Mouse (Mus musculus): Measurements from ENCODE around the gene Tex47. TPM values are rescaled to one million over a fixed set of nuclear protein-coding genes. Genes with fewer than 3 reads are reported as not detected.

Tex47 gene
- polyA plus RNA-seq (2012; ENCODE audit: insufficient read depth, low replicate concordance): not detected in 2 replicates

DNA sequence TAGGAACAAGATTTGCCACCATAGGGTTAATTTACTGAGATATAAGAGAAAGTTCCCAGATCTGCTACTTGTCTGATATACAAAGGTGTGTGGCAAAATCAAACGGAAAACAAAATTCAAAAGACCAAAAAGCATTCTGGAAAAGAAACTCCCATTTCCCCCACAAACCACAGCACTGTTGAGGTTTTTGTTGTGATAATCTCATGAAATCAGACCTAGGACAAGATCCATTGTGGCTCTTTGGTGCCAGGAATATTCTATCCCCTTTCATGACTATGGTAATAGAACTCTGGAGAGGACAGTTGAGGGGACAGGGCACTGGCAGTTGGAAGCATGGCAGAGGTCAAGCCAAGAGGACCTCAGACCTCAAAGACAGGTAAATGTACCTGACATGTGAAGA, at the start of gene Tex47:
TSS of gene Tex47 (plus strand) at position 301 of the 400 bp plus-strand sequence.
- no peaks in the 10 kb centered on the region for H3K36me3 ChIP-seq (replicated peaks; ENCODE audit: low read length)
- no peaks in the 10 kb centered on the region for H3K4me1 ChIP-seq
- H3K9me3 ChIP-seq: no peaks in the 10 kb centered on the region
- TF ChIP-seq FLI1 (IDR thresholded peaks at IDR 0.05; ENCODE audit: low read length): no peak
- no peak for TF ChIP-seq GATA1 (IDR thresholded peaks at IDR 0.05; ENCODE audit: borderline replicate concordance, low read length)
- no peak within 1 kb of the TSS for H3K4me3 ChIP-seq (replicated peaks)
- no peaks in the 10 kb centered on the region for H3K27me3 ChIP-seq (replicated peaks)

DNA sequence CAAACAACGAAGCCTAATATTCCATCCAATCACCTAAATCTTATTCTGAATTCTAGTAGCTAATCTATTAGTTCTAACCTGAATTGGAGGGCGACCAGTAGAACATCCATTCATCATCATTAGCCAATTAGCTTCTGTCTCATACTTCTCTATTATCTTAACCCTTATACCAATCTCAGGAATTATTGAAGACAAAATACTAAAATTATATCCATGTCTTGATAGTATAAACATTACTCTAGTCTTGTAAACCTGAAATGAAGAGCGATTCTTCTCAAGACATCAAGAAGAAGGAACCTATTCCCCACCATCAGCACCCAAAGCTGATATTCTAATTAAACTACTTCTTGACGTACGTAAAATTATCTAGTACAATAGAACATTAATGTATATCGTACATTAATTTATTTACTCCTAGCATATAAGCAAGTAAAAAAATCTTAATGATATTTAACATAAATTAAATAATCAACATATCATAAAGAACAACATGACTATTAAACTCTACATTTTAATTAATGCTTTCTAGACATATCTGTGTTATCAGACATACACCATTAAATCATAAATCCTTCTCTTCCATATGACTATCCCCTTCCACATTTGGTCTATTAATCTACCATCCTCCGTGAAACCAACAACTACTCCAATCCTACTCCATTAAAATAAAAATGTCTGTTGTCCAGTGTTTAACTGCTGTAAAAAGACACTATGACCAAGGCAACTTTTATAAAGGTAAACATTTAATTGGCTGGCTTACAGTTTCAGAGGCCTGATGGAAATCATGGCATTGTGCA, 27.1 kb upstream of the Tex47 start:
- H3K4me1 ChIP-seq: no peaks in the 10 kb centered on the region
- no peaks in the 10 kb centered on the region for H3K36me3 ChIP-seq (replicated peaks; ENCODE audit: low read length)
- H3K9me3 ChIP-seq: no peaks in the 10 kb centered on the region
- TF ChIP-seq FLI1 (IDR thresholded peaks at IDR 0.05; ENCODE audit: low read length): no peak
- TF ChIP-seq GATA1 (IDR thresholded peaks at IDR 0.05; ENCODE audit: borderline replicate concordance, low read length): no peak
- no peak overlapping the region for H3K4me3 ChIP-seq (replicated peaks)
- H3K27me3 ChIP-seq (replicated peaks): no peaks in the 10 kb centered on the region

DNA sequence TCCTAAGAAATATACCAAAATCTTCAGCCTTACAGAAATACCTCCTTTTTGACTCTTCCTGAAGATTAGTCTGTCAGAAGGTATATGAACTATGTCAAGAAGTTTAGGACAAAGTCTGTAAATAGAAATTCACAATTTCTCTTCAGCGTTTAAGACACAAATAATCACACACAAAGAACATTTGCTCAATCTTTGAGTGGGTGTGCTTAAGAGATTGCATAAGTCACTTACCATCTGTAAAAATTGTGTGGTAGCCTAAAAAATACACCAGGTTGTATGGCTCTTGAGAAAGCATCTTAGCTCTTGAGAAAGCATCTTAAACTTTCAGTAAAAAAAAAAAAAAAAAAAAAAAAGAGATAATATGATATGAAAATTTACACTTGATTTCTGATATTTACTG, 19.6 kb upstream of the Tex47 start:
- H3K4me3 ChIP-seq (replicated peaks): no peak overlapping the region
- no peaks in the 10 kb centered on the region for H3K27me3 ChIP-seq (replicated peaks)
- H3K36me3 ChIP-seq (replicated peaks; ENCODE audit: low read length): no peaks in the 10 kb centered on the region
- TF ChIP-seq GATA1 (IDR thresholded peaks at IDR 0.05; ENCODE audit: borderline replicate concordance, low read length): no peak
- no peak for TF ChIP-seq FLI1 (IDR thresholded peaks at IDR 0.05; ENCODE audit: low read length)
- no peaks in the 10 kb centered on the region for H3K9me3 ChIP-seq
- no peaks in the 10 kb centered on the region for H3K4me1 ChIP-seq

DNA sequence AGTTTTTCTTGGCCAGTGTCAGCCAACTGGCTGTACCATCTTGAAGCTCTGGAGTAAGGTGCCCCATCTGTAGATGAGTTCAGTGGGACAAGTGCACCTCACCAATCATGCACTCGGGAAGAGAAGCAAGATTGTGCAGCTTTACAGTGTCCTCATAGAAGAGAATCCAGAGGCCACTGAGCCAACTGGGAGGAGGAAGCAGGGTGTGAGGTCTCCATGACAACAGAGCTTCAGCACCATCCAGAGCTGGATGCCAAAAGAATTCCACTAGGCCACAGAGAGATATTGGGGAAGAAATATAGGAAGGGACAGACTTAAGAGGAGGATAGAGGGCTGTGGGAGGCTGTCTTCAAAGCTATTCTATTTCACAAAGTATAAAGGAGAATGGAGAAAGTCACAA, 950 bp upstream of the Tex47 start:
- Histone ChIP-seq H3K27me3 (replicated peaks) (no peaks in the 10 kb centered on the region), H3K4me1 (no peaks in the 10 kb centered on the region), H3K4me3 (replicated peaks) (no peak overlapping the region), H3K9me3 (no peaks in the 10 kb centered on the region), H3K36me3 (replicated peaks; ENCODE audit: low read length) (no peaks in the 10 kb centered on the region)
- TF ChIP-seq GATA1 (IDR thresholded peaks at IDR 0.05; ENCODE audit: borderline replicate concordance, low read length) (no peak), FLI1 (IDR thresholded peaks at IDR 0.05; ENCODE audit: low read length) (no peak)

DNA sequence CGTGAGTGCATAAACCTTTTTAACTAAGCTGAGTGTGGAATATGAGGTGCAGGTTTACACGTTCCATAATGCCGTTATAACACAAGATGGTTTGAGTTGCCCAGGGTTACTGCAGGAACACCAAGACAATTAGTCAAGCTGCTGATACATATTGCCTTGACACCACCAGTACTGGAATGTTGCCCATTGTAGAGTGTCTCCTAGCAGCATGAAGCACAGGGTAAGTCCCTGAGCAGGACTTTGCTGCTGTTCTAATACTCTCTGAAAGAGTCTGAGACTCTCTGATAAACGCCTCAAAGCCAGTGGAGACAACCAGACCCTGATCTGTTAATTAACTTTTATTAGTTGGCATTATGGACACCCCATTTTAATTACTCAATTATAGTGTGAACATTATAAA, 21.7 kb downstream of the Tex47 start:
- H3K4me3 ChIP-seq (replicated peaks): no peak overlapping the region
- H3K27me3 ChIP-seq (replicated peaks): no peaks in the 10 kb centered on the region
- no peaks in the 10 kb centered on the region for H3K4me1 ChIP-seq
- H3K36me3 ChIP-seq (replicated peaks; ENCODE audit: low read length): no peaks in the 10 kb centered on the region
- H3K9me3 ChIP-seq: no peaks in the 10 kb centered on the region
- TF ChIP-seq FLI1 (IDR thresholded peaks at IDR 0.05; ENCODE audit: low read length) (no peak), GATA1 (IDR thresholded peaks at IDR 0.05; ENCODE audit: borderline replicate concordance, low read length) (no peak)

DNA sequence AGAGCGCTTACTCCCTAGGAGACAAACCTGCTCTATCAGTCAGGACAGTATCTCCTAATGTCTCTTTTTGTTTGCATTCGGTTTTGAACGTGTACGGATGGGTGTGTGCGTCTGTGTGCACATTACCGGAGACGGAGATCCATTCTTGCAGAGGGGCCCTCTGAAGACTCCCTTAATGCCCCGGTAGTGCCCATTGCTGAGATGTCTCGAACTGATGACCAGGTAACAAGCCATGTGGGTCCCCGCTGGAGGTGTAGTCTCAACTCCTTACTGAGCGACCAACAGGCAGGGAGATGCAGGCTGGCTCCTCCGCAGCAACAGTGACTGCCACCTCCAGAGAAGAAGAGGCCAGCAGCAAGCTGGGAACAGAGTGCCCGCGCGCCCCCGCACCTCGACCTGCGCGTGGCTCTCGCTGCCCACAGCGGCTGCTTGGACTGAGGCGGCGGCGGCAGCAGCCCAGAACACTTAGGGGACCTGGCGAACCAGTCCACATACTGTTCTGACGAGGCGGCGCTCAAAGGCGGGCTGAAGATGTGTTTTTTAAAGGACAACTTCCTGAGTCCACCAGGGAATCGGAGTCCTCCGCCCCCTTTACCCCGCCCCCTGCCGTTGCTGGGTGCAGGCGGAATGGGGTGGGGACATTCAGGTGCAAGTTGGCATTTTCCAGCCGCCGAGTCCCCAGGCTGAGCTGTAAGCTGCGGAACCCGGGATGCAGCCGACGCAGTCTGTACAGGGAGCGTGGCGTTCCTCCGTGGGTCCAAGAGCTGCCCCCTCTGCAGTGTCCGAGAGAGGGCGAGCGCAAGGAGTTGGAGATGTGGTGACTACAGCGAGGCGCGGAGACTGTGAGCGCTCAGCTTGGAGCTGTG, 40.5 kb downstream of the Tex47 start, which contains the start of gene Zfp804b:
TSS of gene Zfp804b (minus strand) at position 612 of the 866 bp plus-strand sequence.
- no peak for TF ChIP-seq FLI1 (IDR thresholded peaks at IDR 0.05; ENCODE audit: low read length)
- TF ChIP-seq GATA1 (IDR thresholded peaks at IDR 0.05; ENCODE audit: borderline replicate concordance, low read length): no peak
- Histone ChIP-seq H3K4me1 (peaks cover 11% of the 10 kb centered on the region), H3K27me3 (replicated peaks) (peaks cover 18% of the 10 kb centered on the region), H3K4me3 (replicated peaks) (peak within 1 kb of the TSS; percentile 90), H3K36me3 (replicated peaks; ENCODE audit: low read length) (no peaks in the 10 kb centered on the region), H3K9me3 (no peaks in the 10 kb centered on the region)

DNA sequence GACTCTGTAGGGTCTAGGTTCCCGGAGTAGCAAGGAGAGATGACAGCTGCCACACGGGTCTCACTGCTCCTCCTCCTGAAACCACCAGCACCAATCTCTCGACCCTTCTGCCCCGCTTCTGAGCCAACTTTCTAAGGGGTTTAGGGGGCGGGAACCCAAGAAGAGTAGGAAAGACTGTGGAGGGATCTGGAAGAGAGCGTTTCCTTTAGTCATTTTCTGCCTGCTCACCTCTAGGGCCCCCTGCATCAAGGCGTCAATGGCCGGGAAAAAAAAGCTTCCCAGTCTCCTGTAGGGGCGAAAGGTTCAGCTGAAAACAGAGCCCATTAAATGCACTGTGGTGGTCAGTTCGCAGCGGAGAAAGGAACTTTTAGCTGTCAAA, 41.1 kb downstream of the Tex47 start:
- Histone ChIP-seq H3K27me3 (replicated peaks) (peaks cover 18% of the 10 kb centered on the region), H3K36me3 (replicated peaks; ENCODE audit: low read length) (no peaks in the 10 kb centered on the region), H3K4me3 (replicated peaks) (peak overlapping the region; percentile 90), H3K4me1 (peaks cover 11% of the 10 kb centered on the region), H3K9me3 (no peaks in the 10 kb centered on the region)
- TF ChIP-seq FLI1 (IDR thresholded peaks at IDR 0.05; ENCODE audit: low read length) (no peak), GATA1 (IDR thresholded peaks at IDR 0.05; ENCODE audit: borderline replicate concordance, low read length) (no peak)

Other genes with a start within 250 kb of the Tex47 start
- gene Zfp804b, start 40.6 kb downstream of the Tex47 start, polyA plus RNA-seq (2012; ENCODE audit: insufficient read depth, low replicate concordance): not detected in 2 replicates